Mouse (Mus musculus) gastrocnemius, adult 8-10 months (tissue): ENCODE measurements around the gene Sbf2. TPM values are rescaled to one million over a fixed set of nuclear protein-coding genes. Genes with fewer than 3 reads are reported as not detected.
A peak's percentile ranks its signal among the peaks of the same experiment; 100 is the strongest.

ENCODE experiments used
- DNase-seq, 2 experiments: peaks; one replicate each; pipeline ENCODE4 v3.0.0; 2022; ENCODE audit warnings: low spot score in 2 of 2
- total RNA-seq, 4 experiments: library from RNA; stranded (reverse); gene quantifications; 2 replicates each; pipeline ENCODE4 v1.2.4; 2022

Sbf2 gene
- total RNA-seq, 4 experiments from 2014 or later, result 6.7 to 10.4 (median 7.9) TPM

DNA sequence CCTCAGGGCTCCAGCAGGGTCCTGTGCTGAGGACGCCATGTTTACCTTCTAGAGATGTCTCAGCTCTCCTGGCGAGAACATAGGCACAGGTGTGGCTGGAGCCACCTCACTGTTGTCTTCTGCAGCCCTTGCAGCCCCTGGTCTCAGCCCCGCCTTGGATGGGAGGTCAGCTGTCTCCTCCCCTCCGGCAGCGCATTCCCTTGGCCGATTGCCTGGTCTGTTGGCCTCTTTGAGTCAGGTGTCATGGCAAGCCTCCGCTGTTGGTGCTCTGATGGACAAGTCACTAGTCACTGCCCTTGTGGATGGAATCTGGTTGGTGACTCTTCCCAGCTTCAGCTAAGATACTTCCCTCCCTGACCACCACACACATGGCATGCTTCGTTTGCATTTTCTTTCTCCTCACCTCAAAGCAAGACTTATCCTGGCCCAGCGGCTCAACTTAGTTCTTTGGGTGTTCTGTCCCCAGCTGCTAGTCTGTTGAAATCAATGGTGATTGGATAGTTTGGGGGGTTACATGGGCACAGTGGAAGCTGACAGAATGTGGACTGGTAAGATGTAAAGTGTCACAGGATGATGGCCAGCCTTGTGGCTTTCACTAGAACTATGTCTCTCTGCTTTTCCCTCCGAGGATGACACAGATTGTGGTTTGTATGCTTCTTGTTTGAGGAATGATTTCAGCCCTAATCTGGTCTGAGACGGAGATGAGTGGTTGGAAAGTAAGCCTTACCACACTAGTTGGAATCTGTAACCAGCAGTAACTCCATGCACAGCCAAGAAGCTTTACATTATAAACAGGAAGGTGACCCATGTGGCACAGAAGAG lies 333.1 kb downstream of the Sbf2 start:
- no peak for DNase-seq

DNA sequence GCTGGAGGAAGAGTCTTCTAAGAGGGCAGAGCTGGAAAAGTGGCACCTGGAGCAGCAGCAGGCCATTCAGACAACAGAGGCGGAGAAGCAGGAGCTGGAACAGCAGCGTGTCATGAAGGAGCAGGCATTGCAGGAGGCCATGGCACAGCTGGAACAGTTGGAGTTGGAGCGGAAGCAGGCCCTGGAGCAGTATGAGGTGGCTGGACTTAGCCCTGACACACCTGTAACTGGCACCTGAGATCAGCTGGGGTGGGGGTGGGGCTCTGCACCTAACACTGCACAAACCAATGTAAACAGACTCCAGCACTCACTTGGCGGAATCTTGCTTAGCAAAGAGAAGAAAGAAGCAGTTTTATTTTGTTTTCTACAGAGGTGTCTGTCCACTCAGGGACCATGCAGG lies 335.5 kb downstream of the Sbf2 start:
- no peak for DNase-seq

DNA sequence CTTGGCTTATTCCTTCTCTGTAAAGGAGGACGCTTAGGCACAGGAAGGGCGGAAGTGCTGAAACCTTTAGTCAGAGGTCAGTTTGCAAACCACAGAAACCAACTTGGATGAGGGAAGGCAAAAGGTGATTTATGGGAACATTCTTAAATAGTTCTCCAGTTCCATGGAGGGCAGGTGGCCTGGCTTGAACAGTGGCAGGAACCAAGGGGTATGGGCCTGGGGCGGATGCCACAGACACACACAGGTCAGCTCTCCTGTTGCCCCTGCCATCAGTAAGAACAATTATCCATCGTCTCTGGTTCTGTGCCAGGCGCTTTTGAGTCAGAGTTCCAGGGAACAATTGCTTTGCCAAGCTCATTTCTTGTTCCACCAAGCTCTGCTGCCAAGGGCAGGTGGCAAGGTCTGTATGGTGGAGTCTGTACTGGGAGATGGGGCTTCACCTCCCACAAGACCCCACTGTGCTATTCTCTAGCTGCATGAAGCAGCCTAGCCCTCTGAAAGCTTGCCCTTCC lies 336.9 kb downstream of the Sbf2 start:
- no peak for DNase-seq

DNA sequence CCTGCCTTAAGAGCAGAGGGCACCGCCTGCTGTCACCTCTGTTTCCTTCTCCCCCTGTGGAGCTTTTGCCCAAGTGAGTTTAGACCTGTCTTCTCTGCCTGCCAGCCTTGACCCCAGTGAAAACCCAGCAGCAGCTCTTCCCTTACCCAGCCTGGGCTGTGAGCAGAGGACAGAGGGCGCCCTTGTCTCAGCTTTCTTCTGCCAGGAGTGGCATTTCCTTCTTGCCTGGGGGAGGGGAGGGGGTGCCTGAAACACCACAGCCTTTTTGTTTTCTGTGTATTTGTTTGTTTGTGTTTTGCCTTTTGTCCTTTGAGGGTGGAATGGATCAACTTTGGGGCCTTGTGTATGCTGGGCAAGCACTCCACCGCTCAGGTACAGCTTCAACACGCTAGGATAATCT lies 342.3 kb downstream of the Sbf2 start:
- DNase-seq, result no peak

DNA sequence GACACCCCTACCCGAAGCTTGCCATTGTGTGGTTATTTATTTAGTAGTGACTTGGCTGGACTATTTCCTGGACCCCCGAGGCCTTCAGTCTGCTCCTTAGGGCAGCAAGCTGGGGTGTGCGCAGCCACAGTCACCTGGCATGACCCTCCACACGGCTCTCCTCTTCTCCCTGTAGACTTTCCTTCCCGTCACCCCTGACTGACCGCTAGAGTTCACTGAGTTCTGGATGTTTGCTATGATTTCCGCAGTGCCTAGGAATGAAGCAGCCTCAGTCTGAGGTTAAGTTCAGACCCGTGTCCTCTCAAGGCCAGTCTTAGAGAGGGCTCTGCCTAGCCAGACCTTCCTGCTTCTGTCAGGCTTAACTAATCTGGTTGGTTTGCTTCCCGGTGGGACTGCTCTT lies 342.9 kb downstream of the Sbf2 start:
- no peak for DNase-seq

DNA sequence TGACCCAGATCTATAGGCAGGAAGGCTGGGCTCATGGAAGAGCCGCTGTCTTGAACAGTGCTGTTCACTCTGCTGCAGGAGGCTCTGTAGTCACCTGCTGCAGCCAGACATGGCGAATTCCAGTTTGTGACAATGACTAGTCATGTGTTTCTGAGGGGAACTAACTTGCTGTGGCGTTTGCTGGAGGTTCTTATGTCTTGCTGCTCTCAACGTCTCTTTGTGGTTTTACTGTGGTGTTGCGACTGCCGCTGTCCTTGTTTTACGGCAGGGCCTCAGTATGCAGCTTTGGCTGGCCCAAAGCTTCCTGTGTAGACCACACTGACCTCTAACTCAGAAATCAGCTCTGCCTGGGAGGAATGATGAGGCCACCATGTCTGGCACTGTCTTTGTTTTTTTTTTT lies 344.3 kb downstream of the Sbf2 start:
- no peak for DNase-seq

DNA sequence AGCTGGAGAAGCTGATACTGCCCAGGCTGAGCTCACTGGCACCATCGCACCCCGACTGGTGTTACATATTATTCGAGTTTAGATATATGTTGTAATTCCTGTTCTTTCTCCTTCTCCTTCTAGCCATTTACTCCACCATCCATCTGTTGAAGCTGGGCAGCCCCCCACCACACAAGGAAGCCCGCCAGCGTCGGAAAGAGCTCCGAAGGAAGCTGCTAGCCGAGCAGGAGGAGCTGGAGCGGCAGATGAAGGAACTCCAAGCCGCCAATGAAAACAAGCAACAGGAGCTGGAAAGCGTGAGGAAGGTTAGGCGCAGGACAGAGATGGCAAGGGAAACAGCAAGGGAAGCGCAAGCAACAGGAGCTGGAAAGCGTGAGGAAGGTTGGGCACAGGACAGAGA lies 344.9 kb downstream of the Sbf2 start:
- DNase-seq, result no peak

DNA sequence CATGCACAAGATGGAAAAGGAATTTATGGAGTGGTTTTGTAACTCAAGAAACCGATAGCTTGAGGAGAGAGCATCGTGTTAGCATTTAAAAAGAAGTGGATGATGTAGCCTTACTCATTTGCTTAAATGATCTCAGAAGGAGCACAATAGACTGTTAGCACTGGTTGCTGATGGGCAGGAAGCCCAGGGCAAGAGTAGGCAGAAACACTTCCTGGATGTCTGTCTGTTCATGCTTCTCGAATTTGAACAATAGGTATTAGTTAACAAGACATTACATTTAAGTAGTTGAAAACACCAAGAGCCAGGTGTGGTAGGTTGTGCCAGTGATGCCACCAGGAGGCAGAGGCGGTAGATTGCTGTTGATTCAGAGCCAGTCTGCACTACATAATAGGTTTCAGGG lies 346.2 kb downstream of the Sbf2 start:
- no peak for DNase-seq

DNA sequence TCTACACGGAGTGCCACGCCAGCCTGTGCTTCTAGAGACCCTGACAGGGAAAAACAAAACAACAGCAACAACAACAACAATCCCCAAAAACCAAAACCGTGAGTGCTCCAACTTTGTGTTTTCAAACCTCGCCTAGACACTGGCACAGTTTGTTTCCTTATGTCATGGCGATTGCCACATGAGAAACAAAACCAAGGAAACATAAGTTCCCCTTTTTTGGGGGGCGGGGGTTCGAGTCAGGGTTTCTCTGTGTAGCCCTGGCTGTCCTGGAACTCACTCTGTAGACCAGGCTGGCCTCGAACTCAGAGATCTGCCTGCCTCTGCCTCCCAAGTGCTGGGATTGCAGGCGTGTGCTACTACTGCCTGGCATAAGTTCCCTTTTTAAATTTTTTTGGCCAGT lies 346.7 kb downstream of the Sbf2 start:
- DNase-seq, result no peak

DNA sequence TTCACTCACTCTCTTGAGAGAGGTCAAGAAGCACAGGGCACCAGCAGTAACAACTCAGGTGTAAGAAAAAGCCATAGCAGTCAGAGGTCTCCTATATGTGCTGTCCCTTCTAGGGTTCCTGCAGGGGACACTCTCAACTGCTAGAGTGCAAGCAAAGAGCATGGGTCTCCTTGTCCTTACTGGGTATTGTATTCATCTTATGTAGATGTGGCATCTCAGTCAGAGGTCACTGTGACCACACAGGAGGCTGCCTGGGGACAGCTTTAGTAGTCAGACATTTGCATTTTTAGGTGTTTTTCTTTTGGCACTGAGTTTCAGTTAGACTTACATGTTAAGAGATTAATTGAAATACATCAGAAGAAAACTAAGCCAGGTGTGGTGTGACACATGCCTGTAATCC lies 347.7 kb downstream of the Sbf2 start:
- no peak for DNase-seq

DNA sequence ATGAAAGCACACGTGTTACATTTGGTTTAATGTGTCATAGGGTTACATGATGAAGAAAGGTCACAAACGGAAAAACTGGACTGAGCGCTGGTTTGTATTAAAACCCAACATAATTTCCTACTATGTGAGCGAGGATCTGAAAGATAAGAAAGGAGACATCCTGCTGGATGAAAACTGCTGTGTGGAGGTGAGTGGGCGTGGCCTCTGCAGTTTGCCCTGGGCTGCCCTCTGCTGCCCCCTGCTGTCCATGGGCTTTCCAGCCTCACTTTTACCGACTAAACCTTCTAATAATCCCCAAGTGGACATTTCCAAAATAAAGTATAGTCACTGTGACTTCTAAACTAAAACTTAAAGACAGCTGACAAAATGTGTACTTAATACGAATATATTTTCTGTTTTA lies 348.9 kb downstream of the Sbf2 start:
- peak; percentile 77 to 83 for DNase-seq

DNA sequence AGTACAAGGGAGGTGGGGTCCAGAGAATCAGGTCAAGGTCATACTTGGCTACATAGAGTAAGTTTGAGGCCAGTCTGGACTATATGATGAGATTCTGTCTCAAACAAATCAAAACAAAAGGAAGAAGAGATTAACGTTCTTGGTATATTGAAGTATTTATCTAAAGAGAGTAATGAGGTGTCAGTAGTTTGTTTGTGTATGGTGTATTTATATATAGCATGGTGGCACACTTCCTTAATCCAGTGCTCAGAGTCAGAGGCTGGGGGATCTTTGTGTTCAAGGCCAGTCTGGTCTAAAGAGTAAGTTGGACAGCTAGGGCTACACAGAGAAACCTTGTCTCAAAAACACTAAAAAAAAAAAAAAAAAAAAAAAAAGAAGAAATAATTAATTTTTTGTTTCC lies 351.2 kb downstream of the Sbf2 start:
- no peak for DNase-seq

DNA sequence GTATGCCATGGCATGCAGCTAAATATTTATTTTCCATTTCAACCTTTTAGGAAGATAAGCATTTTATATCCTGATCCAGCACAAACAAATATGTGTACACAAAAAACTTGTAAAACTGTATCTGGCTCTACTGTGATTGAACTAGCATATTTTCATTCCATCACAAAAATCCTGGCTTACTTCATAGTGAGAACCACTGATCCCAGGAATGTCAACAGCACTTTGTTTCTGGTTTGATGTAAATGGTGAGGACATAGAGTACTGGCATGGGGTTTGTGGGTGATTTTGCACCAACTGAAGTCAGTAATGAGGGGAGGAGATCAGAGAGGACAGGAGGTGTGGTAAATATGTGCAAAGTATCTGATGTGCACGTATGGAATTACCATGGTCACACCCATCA lies 352.1 kb downstream of the Sbf2 start:
- DNase-seq, result no peak

DNA sequence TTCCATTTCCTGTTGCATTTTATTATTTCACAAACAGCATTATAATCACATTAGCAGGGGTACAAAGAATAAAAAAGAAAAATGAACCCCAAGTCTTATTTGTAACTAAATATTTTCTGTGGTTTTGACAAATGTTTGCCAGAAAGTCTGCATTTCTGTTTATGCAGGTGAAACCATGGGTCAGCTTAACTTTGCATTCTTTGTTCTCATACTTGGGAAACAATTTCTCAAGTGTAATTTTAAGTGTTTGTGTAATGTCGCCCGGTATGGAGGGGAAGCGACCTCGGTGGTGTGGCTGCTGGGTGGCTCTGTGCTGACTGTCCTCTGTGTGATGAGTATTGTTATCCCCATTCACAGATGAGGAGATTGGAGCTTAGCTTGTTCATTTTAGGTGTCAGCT lies 352.9 kb downstream of the Sbf2 start:
- DNase-seq, result no peak

DNA sequence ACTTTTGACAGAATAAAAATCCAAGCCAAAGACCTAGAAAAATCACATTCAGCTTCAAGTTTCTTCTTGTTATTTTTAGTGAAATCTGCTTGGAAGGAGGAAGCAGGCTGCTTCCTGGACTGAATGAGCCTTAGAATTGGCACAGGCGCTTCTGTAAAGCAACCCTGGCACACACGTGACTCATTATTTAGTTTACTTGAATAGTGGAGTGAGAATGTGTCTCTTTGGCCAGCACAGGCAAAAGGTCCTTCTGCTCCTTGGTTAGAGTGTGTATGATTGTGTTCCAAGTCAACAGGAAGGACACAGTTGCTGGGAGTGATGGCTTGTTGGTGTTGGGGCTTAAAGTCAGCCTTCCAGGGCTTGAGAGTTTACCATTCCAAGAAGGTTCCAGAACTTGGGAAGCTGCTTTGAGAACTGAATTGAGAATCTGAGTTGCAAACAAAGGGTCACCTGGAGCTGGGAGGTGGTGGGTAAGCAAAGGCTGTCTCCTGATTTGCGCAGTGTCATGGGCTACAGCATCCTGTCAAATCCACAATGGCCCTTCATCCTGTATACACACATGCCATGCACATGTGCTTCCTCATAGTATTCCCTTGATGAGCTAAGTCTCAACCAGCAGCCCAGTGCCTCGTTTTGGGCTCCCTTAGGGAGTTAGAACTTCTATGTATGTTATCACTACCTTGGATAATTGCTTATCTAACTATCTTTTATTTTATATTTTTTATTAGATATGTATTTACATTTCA lies 354.6 kb downstream of the Sbf2 start:
- DNase-seq, result no peak

DNA sequence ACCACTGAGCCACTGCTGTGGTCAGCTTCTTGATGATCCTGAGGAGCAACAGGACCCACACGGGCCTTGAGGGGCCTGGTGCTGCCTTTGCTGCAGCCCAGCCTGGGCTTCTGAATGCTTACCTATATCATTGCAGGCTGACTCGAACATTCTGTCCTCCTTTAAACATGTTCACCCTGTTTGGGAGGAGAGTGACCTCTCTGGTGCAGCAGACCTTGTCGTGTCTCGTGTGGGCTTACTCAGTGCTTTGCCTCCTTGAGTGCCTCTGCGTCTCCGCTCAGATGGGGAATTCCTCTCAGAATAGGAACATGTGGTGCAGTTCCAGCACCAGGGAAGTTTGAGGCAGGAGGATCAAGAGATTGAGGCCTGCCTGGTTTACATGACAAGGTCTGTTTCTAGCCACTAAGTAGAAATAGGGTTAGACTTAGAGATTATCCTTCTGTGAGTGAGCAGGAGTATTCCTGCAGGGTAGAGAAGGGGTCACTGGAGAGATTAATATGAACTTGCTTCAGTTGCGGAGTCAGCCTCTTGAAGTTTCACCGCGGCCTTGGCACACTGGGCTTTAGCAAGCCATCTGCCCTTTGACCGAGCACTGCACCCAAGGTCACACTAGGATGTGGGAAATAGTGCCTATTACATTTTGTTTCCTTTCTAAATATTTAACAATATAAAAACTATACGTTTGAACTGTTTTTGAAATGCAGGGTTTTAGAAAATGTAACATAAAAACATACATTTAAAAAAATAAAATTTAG lies 356.3 kb downstream of the Sbf2 start:
- no peak for DNase-seq

Other genes with a start within 250 kb of the Sbf2 start
- gene Adm, start 12.7 kb upstream of the Sbf2 start, total RNA-seq, result 1 to 10 TPM; 2.0 to 4.2 (median 2.5) TPM
- 10 to 100 TPM in 2 of 4 experiments, 1 to 10 TPM in 2; 7.4 to 11.7 (median 9.5) TPM for gene Ampd3, start 153.3 kb upstream of the Sbf2 start, total RNA-seq
- 10 to 100 TPM; 19.8 to 25.9 (median 23.2) TPM for gene Rnf141, start 229.5 kb upstream of the Sbf2 start, total RNA-seq
- 1 to 10 TPM; 1.1 to 6.6 (median 3.2) TPM for gene Lyve1, start 248.3 kb upstream of the Sbf2 start, total RNA-seq